Mouse (Mus musculus): ENCODE data around the gene Elmo1. TPM values are rescaled to one million over a fixed set of nuclear protein-coding genes. Genes with fewer than 3 reads are reported as not detected.

The Elmo1 gene
- total RNA-seq, 2 experiments from 2014 or later, result 62.1 to 131 TPM

DNA sequence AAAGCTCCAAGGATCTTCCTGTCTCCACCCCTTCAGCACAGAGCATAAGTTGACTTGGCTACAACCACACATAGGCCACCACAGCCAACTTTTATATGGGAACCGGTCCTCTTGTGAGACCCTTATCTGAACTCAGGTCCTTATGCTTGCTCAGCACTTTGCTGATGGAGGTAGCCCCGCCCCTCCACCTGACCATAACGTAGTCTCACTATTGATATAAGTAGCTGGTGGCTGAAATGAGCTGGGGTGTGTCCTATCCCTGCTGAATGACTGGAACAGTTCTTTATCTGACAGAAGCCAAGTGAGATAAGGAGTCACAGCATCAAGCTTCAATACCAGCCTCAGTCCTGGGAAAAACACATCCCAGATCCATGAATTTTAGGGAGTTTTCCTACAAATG is 210.2 kb downstream of the Elmo1 start:
- no peak for ATAC-seq (replicated peaks; ENCODE audit: poor library complexity, severe bottlenecking)

GRCm38 (mm10) chr13:20301760-20302159 is 211.4 kb downstream of the Elmo1 start:
- ATAC-seq (replicated peaks; ENCODE audit: poor library complexity, severe bottlenecking), result no peak

DNA sequence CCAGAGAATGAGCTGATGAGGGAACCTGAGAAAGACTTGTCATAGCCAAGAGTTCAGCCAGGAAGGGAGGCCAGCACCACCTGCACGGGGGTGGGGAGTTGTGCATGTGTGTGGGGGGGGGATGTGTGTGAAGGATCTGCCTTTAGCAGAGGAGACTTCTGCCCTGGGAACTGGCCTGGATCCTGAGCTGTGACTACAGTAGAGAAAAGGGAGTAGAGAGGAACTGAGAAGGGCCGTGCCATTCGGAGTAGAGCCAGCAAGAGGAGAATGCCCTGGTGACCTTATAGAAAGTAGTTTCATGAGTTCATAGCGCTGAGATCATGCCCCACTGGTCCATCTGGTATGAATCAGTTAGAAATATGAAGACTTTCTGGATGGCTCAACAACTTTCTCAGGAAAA is 215.2 kb downstream of the Elmo1 start:
- peak; percentile 17; the same call in 1 of the 2 replicates for ATAC-seq (replicated peaks; ENCODE audit: poor library complexity, severe bottlenecking)

GRCm38 (mm10) chr13:20306180-20307177 is 216.1 kb downstream of the Elmo1 start:
- ATAC-seq (replicated peaks; ENCODE audit: poor library complexity, severe bottlenecking), result peak; percentile 73

- no peak for ATAC-seq (replicated peaks; ENCODE audit: poor library complexity, severe bottlenecking)
Measured at GRCm38 (mm10) chr13:20307381-20307780, 217.0 kb downstream of the Elmo1 start.

- peak; percentile 47 for ATAC-seq (replicated peaks; ENCODE audit: poor library complexity, severe bottlenecking)
Measured at GRCm38 (mm10) chr13:20311612-20312011, 221.2 kb downstream of the Elmo1 start.

DNA sequence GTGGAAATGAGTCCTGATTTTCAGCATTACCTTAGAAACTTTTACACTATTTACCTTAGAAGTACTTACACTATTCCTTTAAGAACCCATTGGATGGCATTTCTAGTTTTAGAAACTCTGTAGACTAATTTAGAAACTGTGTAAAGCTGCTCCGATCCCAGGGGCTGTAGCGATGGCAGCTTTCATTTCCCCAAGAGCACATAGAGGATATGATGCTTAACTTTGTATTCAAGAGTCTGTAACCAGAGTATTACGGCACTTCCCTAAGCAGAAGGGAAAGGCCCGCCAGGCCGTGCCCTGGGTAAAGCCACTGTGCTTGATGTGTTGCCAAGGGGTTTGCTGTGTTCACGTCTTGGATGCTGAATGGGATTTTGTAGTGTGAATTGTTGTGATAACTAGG is 222.9 kb downstream of the Elmo1 start:
- ATAC-seq (replicated peaks; ENCODE audit: poor library complexity, severe bottlenecking), result peak; percentile 88

- ATAC-seq (replicated peaks; ENCODE audit: poor library complexity, severe bottlenecking), result no peak
Measured at GRCm38 (mm10) chr13:20316139-20316538, 225.7 kb downstream of the Elmo1 start.

GRCm38 (mm10) chr13:20318615-20319219 is 228.3 kb downstream of the Elmo1 start:
- no peak for ATAC-seq (replicated peaks; ENCODE audit: poor library complexity, severe bottlenecking)

DNA sequence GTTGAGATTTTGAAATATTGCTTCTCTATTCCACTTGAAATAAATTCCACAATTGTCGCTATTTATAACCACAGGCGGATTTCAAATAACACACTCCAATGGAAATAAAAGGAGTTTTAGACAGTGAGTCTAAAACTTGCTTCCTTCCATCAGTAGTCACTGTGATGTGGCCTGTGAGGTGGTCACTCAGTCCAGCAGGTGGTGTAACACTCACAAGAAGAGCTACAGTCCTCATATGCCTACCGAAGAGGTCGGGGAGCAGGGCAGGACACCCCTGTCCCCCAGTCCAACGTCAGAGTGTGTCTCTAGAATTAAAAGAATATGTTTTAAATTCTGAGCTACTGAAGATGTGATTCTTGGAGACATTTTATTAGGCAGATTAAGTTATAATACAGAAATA is 229.8 kb downstream of the Elmo1 start:
- ATAC-seq (replicated peaks; ENCODE audit: poor library complexity, severe bottlenecking), result no peak

DNA sequence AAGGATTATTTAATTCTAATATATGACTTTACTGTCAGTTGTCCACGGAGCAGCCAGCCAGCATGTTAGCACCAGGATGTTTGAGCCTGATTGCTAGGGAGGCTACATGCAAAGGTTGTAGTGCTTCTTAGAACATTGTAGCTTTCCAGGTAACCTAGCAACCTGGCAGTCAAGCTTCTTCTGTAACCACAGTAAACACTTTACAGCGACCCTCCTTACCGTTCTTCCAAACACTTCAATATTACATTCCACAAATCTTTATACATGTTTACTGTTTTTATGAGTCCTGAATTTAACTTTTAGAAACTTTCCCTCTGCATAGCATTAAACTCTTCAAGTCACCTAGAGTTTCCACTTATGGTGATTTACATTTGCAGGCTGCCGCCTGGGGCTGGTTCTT is 233.1 kb downstream of the Elmo1 start:
- ATAC-seq (replicated peaks; ENCODE audit: poor library complexity, severe bottlenecking), result no peak

- no peak for ATAC-seq (replicated peaks; ENCODE audit: poor library complexity, severe bottlenecking)
Measured at GRCm38 (mm10) chr13:20327064-20327463, 236.7 kb downstream of the Elmo1 start.

DNA sequence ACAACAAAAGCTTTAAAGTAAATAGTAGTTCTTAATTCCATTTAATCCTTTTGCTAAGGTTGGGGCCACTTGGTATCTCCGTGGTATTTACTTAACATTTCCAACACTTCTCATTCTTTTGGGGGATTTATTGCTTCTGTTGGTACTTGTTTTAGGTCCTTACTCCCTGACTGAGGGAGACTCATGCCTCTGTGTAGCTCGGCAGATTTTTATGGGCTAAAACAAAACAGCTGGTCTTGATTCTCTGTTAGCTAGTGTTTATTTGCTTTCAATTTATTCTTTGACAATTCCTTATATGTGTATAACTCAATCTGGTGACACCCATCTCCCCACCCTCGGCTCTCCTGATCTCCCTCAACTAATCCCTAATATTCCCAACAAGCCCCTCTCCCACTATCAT is 237.6 kb downstream of the Elmo1 start:
- ATAC-seq (replicated peaks; ENCODE audit: poor library complexity, severe bottlenecking), result no peak

DNA sequence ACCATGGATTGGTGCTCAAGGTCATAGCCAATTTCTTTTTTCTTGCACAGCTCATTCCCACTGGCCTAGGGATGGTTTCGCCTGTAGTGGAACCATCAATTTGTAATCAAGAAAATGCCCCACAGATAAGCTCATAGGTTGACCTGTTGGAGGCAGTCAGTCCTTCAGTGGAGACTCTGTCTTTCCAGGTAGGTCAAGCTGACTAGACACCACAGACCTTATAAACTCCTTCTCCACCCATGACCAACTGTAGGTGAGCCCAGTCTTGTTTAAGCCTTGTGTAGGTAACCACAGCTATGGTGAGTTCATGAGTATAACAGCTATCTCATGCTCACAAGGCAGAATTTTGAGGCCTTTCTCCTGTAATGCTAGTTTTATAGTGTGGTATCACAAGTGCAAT is 238.3 kb downstream of the Elmo1 start:
- ATAC-seq (replicated peaks; ENCODE audit: poor library complexity, severe bottlenecking), result no peak

- ATAC-seq (replicated peaks; ENCODE audit: poor library complexity, severe bottlenecking), result no peak
Measured at GRCm38 (mm10) chr13:20330954-20331353, 240.6 kb downstream of the Elmo1 start.

- ATAC-seq (replicated peaks; ENCODE audit: poor library complexity, severe bottlenecking), result no peak
Measured at GRCm38 (mm10) chr13:20335051-20335888, 244.9 kb downstream of the Elmo1 start.

DNA sequence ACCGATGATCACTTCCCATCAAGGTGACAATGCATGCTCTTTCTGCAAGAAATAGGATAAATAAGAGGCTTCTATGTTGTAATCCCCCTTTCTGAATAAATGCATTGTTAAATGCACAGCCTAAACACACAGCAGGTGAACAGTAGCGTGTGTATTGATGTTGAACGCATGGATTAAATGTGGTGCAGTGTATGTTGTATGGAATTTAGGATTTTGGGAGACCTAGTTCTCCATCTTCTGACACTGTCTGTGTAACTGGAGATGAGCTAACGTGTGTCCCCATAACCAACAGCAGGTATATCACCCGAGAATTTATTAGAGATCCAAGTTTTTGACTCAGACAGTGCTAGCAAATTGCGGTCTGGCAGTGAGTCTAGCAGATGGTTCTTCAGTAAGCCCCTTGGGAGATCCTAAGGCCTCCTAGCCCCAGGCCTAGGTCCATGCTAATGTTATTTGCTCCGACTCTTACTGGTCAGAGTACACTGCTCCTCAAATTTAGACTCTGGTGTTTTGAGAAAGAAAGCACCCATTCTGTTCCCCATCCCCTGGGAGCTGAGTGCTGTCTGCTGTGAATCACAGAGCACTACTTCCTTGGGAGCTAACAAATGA is 245.6 kb downstream of the Elmo1 start:
- no peak for ATAC-seq (replicated peaks; ENCODE audit: poor library complexity, severe bottlenecking)

DNA sequence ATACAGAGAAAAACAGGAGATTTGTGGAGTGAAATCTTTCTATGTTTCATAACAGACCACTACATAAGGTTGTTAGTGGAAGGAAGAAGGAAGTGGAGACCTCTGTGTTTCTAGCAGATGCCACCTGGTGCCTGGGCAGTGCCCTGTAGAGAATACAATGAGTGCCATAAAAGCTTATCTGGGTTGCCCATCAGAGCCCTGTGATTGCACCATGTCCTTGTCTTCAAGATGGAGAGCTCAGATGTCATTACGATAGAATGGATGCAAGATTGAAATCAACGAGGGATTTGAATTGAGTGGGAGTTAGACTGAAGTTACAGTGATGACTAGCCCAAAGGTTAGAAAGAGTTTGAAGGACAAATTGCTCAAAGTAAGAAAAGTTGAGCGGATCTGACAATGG is 252.5 kb downstream of the Elmo1 start:
- peak; percentile 48; the same call in 1 of the 2 replicates for ATAC-seq (replicated peaks; ENCODE audit: poor library complexity, severe bottlenecking)

GRCm38 (mm10) chr13:20349754-20350153 is 259.4 kb downstream of the Elmo1 start:
- peak; percentile 89 for ATAC-seq (replicated peaks; ENCODE audit: poor library complexity, severe bottlenecking)

GRCm38 (mm10) chr13:20352631-20353030 is 262.2 kb downstream of the Elmo1 start:
- ATAC-seq (replicated peaks; ENCODE audit: poor library complexity, severe bottlenecking), result peak; percentile 57

Measured in granulocyte monocyte progenitor cell, adult 5-6 weeks (primary cell).